Mouse (Mus musculus) liver, embryonic 12.5 days (tissue): ENCODE data around the gene Hs6st1. TPM values are rescaled to one million over a fixed set of nuclear protein-coding genes. Genes with fewer than 3 reads are reported as not detected.

ENCODE experiments used
- ATAC-seq: fragments of 200-750 bp; cut with Nextera tagmentation; 2 replicates; pipeline ENCODE4 v1.8.0; 2017; ENCODE audit warnings: moderate number of reproducible peaks, mild to moderate bottlenecking, moderate library complexity
- H3K27ac ChIP-seq: fragments of 300-500 bp; sonication (generic); 2 replicates; pipeline ENCODE4 v1.5.1; 2016; ENCODE audit warnings: mild to moderate bottlenecking
- H3K27me3 ChIP-seq: fragments of 300-500 bp; sonication (generic); replicated peaks from 2 replicates; pipeline ENCODE4 v1.6.1; 2016; ENCODE audit warnings: mild to moderate bottlenecking, moderate library complexity
- H3K36me3 ChIP-seq: fragments of 300-500 bp; sonication (generic); 2 replicates; pipeline ENCODE4 v1.6.1; 2016; ENCODE audit warnings: mild to moderate bottlenecking, moderate library complexity
- H3K4me1 ChIP-seq: fragments of 300-500 bp; sonication (generic); 2 replicates; pipeline ENCODE4 v1.6.1; 2016
- H3K4me2 ChIP-seq: fragments of 300-500 bp; sonication (generic); 2 replicates; pipeline ENCODE4 v1.6.1; 2016; ENCODE audit warnings: mild to moderate bottlenecking, moderate library complexity
- H3K4me3 ChIP-seq: fragments of 300-500 bp; sonication (generic); 2 replicates; pipeline ENCODE4 v1.5.1; 2016; ENCODE audit warnings: mild to moderate bottlenecking, moderate library complexity
- H3K9ac ChIP-seq: fragments of 300-500 bp; sonication (generic); 2 replicates; pipeline ENCODE4 v1.6.1; 2016; ENCODE audit warnings: mild to moderate bottlenecking, moderate library complexity
- H3K9me3 ChIP-seq: fragments of 300-500 bp; sonication (generic); replicated peaks from 2 replicates; pipeline ENCODE4 v1.6.1; 2016; ENCODE audit warnings: mild to moderate bottlenecking, moderate library complexity
- WGBS: fragments of 180-500 bp; shearing (Covaris S2); methylation state at CpG from one replicate; pipeline ENCODE4 v1.1.7; 2016; ENCODE audit not compliant: insufficient replicate concordance; 5-methylcytosine and 5-hydroxymethylcytosine counted together
- polyA plus RNA-seq: library from polyadenylated mRNA; unstranded; fragments of >200 nt; fragmentation: Nextera tagmentation; extraction: Ambion mirVana; gene quantifications from 2 replicates; pipeline ENCODE4 v1.2.1, GENCODE M21; 2016

The Hs6st1 gene
- polyA plus RNA-seq, 1 experiment from 2014 or later = 21.9 TPM

DNA sequence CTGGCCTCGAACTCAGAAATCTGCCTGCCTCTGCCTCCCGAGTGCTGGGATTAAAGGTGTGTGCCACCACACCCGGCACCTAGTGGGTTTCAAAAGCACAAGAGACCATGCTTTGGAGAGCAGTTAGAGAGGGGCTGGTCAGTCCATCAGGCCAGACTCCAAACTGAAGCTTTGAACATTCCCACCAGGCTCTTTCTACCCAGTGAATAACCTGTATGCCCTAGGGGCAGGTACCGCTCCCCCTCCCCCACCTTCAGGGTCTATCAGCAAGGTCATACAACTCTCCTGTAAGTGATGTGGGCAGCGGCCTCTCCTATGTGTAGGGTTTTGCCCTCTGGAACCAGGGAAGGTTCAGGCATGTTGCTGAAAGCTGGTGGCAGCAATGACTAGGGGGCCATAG lies 6.0 kb downstream of the Hs6st1 start:
- WGBS = 84% methylated on average over 5 of the region's 5 CpGs
- H3K9ac ChIP-seq = no peak overlapping the region
- ATAC-seq = no peak
- peaks cover 92% of the 10 kb centered on the region for H3K36me3 ChIP-seq
- H3K9me3 ChIP-seq = no peaks in the 10 kb centered on the region
- no peaks in the 10 kb centered on the region for H3K27me3 ChIP-seq
- H3K4me3 ChIP-seq = no peak overlapping the region
- no peak overlapping the region for H3K4me2 ChIP-seq
- peaks cover 99% of the 10 kb centered on the region for H3K4me1 ChIP-seq
- peak overlapping the region; percentile 29; the same call in 1 of the 2 replicates for H3K27ac ChIP-seq

DNA sequence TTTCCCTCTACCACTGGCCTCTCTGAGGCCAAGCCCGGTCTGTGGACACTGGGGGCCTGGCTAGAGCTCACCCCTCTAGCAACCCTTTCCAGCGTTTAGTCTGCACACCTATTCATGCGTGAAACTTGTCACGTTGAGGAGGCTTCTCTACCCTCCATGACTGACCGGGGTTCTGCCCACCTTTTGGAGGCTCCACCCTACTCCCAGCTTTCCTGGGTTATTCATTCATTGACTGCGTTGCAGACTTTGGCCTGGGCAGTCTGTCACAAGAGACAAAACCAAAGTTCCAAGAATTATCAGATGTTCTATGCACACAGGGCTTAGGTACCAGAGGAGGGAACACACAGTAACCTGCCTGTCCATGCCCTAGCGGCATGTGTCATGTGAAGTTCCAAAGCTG lies 6.8 kb downstream of the Hs6st1 start:
- Histone ChIP-seq H3K4me2 (0 out of 2 replicates have a peak overlapping the region, but pooled peaks have one; percentile 2), H3K9ac (no peak overlapping the region), H3K36me3 (peaks cover 99% of the 10 kb centered on the region), H3K4me1 (peaks cover 98% of the 10 kb centered on the region), H3K4me3 (no peak overlapping the region), H3K9me3 (no peaks in the 10 kb centered on the region), H3K27ac (peak overlapping the region; percentile 29), H3K27me3 (no peaks in the 10 kb centered on the region)
- 78% methylated on average over 7 of the region's 7 CpGs for WGBS
- ATAC-seq = peak; percentile 33

DNA sequence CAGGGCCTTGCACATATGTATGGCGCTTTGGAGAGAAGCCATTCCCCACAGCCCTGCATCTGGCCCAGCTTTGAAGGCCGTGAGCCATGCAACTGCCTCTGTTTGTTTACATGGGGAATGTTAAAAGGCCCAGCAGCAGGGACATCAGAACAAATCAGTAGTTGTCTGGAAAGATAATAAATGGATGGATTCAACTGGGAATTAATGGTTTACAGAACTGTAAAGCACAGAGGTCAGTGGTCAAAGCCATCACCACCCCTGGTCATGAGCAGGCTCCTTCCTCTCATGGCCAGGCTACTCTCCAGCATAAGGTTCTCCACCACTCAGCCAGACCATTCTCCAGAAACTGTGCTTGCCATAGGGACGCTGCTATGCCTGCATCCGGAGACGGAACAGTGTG lies 7.5 kb downstream of the Hs6st1 start:
- ATAC-seq = no peak
- H3K4me2 ChIP-seq = peak overlapping the region; percentile 2; the same call in 1 of the 2 replicates
- H3K36me3 ChIP-seq = peaks cover 99% of the 10 kb centered on the region
- H3K4me1 ChIP-seq = peaks cover 92% of the 10 kb centered on the region
- H3K27me3 ChIP-seq = no peaks in the 10 kb centered on the region
- H3K9ac ChIP-seq = 0 out of 2 replicates have a peak overlapping the region, but pooled peaks have one; percentile 1
- H3K4me3 ChIP-seq = no peak overlapping the region
- 79% methylated on average over 5 of the region's 5 CpGs for WGBS
- peak overlapping the region; percentile 29 for H3K27ac ChIP-seq
- H3K9me3 ChIP-seq = no peaks in the 10 kb centered on the region

DNA sequence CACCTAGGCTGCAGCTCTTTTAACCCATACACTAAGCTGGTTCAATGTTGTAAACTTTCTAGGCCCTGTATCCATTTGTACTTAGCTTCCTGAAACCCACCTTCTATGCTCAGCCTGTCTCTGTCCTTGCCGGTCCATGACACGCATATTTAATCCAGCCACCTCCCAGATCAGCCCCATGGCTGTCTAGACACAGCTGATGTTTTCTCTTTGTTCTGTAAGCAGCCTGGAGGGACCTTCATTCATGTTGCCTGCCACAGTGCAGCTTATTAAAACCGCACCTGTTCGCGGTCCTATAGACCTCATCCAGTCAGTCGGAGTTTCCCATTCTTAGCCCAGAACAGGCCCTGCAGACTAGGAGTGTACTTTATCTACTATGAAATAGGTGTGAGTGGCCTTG lies 8.9 kb downstream of the Hs6st1 start:
- Histone ChIP-seq H3K27me3 (no peaks in the 10 kb centered on the region), H3K4me3 (no peak overlapping the region), H3K9ac (no peak overlapping the region), H3K4me2 (no peak overlapping the region), H3K27ac (peak overlapping the region; percentile 7; the same call in 1 of the 2 replicates), H3K9me3 (no peaks in the 10 kb centered on the region), H3K36me3 (peaks cover 99% of the 10 kb centered on the region), H3K4me1 (peaks cover 79% of the 10 kb centered on the region)
- 93% methylated on average over 6 of the region's 6 CpGs for WGBS
- ATAC-seq = no peak

DNA sequence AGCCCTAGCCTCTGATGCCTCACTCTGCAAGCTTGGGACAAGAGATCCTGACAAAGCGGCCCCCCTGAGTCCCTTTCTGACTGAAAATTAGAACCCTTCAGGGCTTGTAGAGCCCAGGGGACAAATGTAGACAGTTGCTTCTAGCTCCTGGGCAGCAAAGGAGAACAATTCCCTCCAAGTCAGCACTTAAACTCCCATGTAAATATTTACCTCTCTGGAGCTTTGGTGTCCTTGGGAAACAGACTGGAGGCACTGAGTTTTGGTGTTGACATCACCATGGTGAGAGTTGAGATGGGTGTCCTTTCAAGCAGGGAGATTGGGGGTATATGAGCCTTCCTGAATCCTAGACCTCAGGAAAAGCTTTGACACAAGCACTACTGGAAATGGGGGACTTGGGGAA lies 10.1 kb downstream of the Hs6st1 start:
- no peak for ATAC-seq
- 94% methylated on average over 1 of the region's 1 CpGs for WGBS
- H3K9ac ChIP-seq = no peak overlapping the region
- peaks cover 79% of the 10 kb centered on the region for H3K4me1 ChIP-seq
- H3K9me3 ChIP-seq = no peaks in the 10 kb centered on the region
- H3K4me2 ChIP-seq = no peak overlapping the region
- H3K4me3 ChIP-seq = no peak overlapping the region
- H3K27ac ChIP-seq = no peak overlapping the region
- peaks cover 99% of the 10 kb centered on the region for H3K36me3 ChIP-seq
- no peaks in the 10 kb centered on the region for H3K27me3 ChIP-seq

DNA sequence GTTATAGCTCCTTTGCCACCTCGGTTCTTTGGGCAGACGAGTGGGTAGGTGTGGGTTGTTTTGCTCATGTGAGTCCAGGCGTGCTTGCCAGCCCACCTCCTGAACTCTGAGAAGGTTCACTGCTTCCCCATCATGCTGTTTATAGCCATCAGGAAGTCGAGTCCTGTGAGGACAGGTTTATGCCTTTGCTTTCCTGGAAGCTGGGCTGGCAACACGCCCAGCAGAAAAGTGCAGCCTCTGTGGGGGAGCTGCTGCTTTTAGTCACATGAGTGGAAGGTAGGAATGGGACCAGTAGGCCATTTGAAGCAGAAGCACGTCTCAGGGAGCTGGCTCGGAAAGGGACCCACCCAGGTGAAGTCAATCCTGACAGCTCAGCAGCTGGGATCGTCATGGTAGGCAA lies 11.5 kb downstream of the Hs6st1 start:
- Histone ChIP-seq H3K4me2 (no peak overlapping the region), H3K36me3 (peaks cover 100% of the 10 kb centered on the region)

DNA sequence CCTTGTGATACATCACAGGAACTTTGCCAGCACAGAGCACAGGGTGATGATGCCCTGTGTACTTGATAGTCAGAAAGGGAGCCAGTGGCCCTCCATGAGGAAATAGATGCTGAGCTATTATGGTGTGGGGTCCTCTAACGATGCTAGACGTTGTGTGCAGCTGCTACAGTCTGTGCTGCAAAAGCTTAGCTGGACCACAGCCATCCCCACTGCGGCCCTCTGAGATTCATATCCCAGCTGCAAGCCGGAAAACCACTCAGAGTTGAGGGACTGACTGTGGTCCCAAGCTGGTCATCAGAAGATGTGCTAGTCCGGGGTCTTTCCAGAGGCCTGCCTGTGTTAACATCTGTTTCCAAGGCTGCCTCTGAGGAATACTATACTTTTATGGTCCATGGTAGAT lies 12.8 kb downstream of the Hs6st1 start:
- H3K4me2 ChIP-seq = no peak overlapping the region
- no peak for ATAC-seq
- WGBS = 92% methylated on average over 5 of the region's 5 CpGs
- peaks cover 58% of the 10 kb centered on the region for H3K4me1 ChIP-seq
- H3K9ac ChIP-seq = no peak overlapping the region
- no peak overlapping the region for H3K4me3 ChIP-seq
- no peak overlapping the region for H3K27ac ChIP-seq
- H3K9me3 ChIP-seq = no peaks in the 10 kb centered on the region
- no peaks in the 10 kb centered on the region for H3K27me3 ChIP-seq
- H3K36me3 ChIP-seq = peaks cover 100% of the 10 kb centered on the region

More for the DNA sequence above, 11.5 kb downstream of the Hs6st1 start:
- H3K4me3 ChIP-seq = no peak overlapping the region
- H3K4me1 ChIP-seq = peaks cover 67% of the 10 kb centered on the region
- no peak for ATAC-seq
- H3K27me3 ChIP-seq = no peaks in the 10 kb centered on the region
- no peaks in the 10 kb centered on the region for H3K9me3 ChIP-seq
- no peak overlapping the region for H3K9ac ChIP-seq
- 0 out of 2 replicates have a peak overlapping the region, but pooled peaks have one; percentile 10 for H3K27ac ChIP-seq
- WGBS = 75% methylated on average over 8 of the region's 8 CpGs

DNA sequence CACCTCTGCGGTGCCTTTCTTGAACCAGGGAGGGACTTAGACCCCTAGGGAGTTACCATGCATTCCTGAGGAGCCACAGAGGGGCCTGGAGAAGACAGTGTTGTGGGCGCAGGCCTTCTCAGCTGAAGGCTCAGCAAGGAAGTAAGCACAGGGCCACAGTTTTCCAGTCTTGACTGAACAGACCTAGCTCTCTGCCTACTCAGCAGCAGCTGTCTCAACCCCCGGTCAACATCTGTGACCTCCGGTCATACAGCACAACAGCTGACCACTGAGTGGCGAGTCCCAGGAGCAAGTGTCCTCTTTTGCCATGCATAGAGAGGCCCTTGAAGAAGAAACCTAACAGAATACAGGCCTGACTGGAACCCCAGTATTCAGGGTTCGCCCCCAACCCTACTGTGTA lies 14.0 kb downstream of the Hs6st1 start:
- H3K27ac ChIP-seq = 0 out of 2 replicates have a peak overlapping the region, but pooled peaks have one; percentile 43
- no peak overlapping the region for H3K4me3 ChIP-seq
- no peak overlapping the region for H3K4me2 ChIP-seq
- H3K27me3 ChIP-seq = no peaks in the 10 kb centered on the region
- peaks cover 56% of the 10 kb centered on the region for H3K4me1 ChIP-seq
- H3K9me3 ChIP-seq = no peaks in the 10 kb centered on the region
- ATAC-seq = 0 out of 2 replicates have a peak, but pooled peaks have one; percentile 9
- H3K36me3 ChIP-seq = peaks cover 100% of the 10 kb centered on the region
- WGBS = 92% methylated on average over 6 of the region's 6 CpGs
- no peak overlapping the region for H3K9ac ChIP-seq

DNA sequence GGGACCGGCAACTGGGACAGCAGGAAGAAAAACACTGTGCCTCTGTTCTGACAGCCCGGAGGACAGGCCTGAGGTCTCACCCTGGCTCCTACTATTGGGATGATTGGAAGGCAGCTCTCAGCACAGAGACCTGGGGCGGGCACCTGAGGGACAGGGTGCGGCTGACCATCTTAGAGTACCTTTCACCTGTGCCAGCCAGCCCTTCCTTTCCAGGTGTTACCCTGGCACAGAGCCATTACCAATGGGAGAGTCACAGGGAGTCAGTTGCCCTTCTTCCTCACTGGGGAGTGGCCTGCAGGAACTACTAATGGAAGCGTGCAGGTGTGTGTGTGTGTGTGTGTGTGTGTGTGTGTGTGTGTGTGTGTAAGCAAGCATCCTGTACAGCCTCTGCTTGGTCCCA lies 15.4 kb downstream of the Hs6st1 start:
- Histone ChIP-seq H3K27ac (no peak overlapping the region), H3K9me3 (no peaks in the 10 kb centered on the region), H3K4me1 (peaks cover 56% of the 10 kb centered on the region), H3K4me2 (no peak overlapping the region), H3K36me3 (peaks cover 98% of the 10 kb centered on the region), H3K4me3 (no peak overlapping the region), H3K27me3 (no peaks in the 10 kb centered on the region), H3K9ac (no peak overlapping the region)
- ATAC-seq = no peak
- 88% methylated on average over 5 of the region's 5 CpGs for WGBS

DNA sequence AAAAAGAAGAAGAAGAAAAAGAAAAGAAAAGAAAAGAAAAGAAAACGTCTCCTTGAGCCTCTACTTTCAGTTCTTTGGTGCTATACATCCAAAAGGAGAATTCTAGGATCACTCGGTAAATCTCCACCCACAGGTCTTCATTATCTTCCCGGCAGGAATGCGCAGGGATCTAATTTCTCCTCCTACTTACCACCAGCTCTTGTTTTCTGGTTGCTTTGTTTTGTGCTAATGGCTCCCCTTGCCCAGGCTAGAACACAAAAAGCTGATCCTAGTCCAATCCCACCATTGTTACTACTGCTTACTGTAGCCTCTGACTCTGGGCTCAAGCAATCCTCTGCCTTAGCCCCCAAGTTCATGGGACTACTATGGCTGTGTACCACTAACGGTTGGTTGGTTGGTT lies 16.9 kb downstream of the Hs6st1 start:
- Histone ChIP-seq H3K27me3 (no peaks in the 10 kb centered on the region), H3K9ac (no peak overlapping the region), H3K9me3 (no peaks in the 10 kb centered on the region), H3K4me3 (no peak overlapping the region), H3K4me2 (no peak overlapping the region), H3K36me3 (peaks cover 98% of the 10 kb centered on the region), H3K27ac (no peak overlapping the region), H3K4me1 (peaks cover 57% of the 10 kb centered on the region)
- no peak for ATAC-seq
- 90% methylated on average over 5 of the region's 5 CpGs for WGBS

DNA sequence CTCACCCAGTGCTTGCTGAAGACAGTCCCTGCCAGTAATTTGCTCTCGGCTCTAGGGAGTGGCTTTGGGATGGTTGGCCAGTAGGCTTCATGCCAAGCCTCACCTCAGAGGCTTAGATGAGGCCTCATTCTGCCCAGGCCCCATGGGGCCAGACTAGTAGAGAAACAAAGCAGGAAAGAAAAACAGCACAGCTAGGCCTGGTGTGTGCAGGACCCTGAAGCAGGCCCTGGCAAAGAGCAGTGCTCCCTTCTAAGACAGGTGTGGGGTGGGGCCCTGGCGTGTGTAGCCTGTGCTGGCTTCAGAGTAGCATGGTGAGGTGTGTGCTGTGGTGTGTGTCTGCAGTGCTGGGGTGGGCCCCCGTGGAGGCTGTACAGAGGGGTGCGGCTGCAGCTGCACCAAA lies 20.2 kb downstream of the Hs6st1 start:
- WGBS = 73% methylated on average over 4 of the region's 4 CpGs
- H3K4me3 ChIP-seq = no peak overlapping the region
- ATAC-seq = 0 out of 2 replicates have a peak, but pooled peaks have one; percentile 7
- no peaks in the 10 kb centered on the region for H3K9me3 ChIP-seq
- peaks cover 76% of the 10 kb centered on the region for H3K4me1 ChIP-seq
- H3K36me3 ChIP-seq = peaks cover 93% of the 10 kb centered on the region
- peak overlapping the region; percentile 69 for H3K4me2 ChIP-seq
- peak overlapping the region; percentile 75 for H3K9ac ChIP-seq
- H3K27ac ChIP-seq = peak overlapping the region; percentile 99
- H3K27me3 ChIP-seq = no peaks in the 10 kb centered on the region

DNA sequence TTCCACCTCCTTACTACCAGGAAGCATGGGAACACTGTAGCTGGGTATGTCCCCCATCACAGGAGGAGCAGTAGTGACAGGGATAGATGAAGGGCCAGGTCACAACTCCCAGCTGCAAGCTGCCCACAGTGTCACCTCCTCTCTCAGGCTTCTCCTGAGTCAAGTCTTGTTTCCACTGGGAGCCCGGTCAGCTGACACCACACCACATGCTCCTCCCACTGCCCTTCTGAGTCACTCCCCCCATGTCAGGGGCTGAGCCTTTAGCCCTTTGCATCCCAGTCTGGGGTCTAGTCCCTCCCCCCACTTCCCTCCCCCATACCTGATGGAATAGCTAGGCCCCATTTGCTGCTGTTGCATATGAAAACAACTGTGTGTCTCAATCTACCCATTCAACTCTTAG lies 21.3 kb downstream of the Hs6st1 start:
- WGBS = 29% methylated on average over 1 of the region's 1 CpGs

More for the DNA sequence above, 21.3 kb downstream of the Hs6st1 start:
- Histone ChIP-seq H3K4me1 (peaks cover 87% of the 10 kb centered on the region), H3K9ac (peak overlapping the region; percentile 75), H3K4me3 (no peak overlapping the region), H3K9me3 (no peaks in the 10 kb centered on the region), H3K4me2 (peak overlapping the region; percentile 69), H3K27me3 (no peaks in the 10 kb centered on the region), H3K27ac (peak overlapping the region; percentile 99), H3K36me3 (peaks cover 93% of the 10 kb centered on the region)
- no peak for ATAC-seq
